Mouse (Mus musculus) kidney, adult 2 months (tissue): ENCODE measurements around the gene Kcnab1. TPM values are rescaled to one million over a fixed set of nuclear protein-coding genes. Genes with fewer than 3 reads are reported as not detected.

ENCODE experiments used
- DNase-seq: peaks from one replicate; pipeline ENCODE4 v3.0.0; 2021
- H3K27ac ChIP-seq: fragments of 200-500 bp; 2 replicates; pipeline ENCODE4 v1.5.1; 2012; ENCODE audit warnings: low read depth, low read length, control low read depth, inconsistent platforms; ENCODE audit not compliant: insufficient read depth
- H3K27me3 ChIP-seq: fragments of 200-500 bp; replicated peaks from 2 replicates; pipeline ENCODE4 v1.6.1; 2012; ENCODE audit warnings: mild to moderate bottlenecking, moderate library complexity, low read length, inconsistent platforms; ENCODE audit not compliant: control insufficient read depth, insufficient read depth
- H3K36me3 ChIP-seq: fragments of 200-500 bp; 2 replicates; pipeline ENCODE4 v1.6.1; 2012; ENCODE audit warnings: mild to moderate bottlenecking, moderate library complexity, low read length, inconsistent platforms; ENCODE audit not compliant: control insufficient read depth, insufficient read depth
- H3K4me1 ChIP-seq: fragments of 200-500 bp; 2 replicates; pipeline ENCODE4 v1.6.1; 2011; ENCODE audit warnings: low read length; ENCODE audit not compliant: control insufficient read depth, insufficient read depth
- H3K4me3 ChIP-seq: fragments of 200-500 bp; 2 replicates; pipeline ENCODE4 v1.5.1; 2011; ENCODE audit warnings: mild to moderate bottlenecking, low read depth, low read length, control low read depth; ENCODE audit not compliant: insufficient read depth
- CTCF ChIP-seq: fragments of 200-500 bp; conservative IDR thresholded peaks from 2 replicates; pipeline ENCODE4 v1.5.1; 2011; ENCODE audit warnings: low read depth, mild to moderate bottlenecking, control low read depth, low read length, moderate library complexity, mixed read lengths; ENCODE audit not compliant: insufficient read depth, insufficient read length
- POLR2A ChIP-seq: fragments of 200-500 bp; IDR thresholded peaks from one replicate; pipeline ENCODE4 v1.6.1; 2011; ENCODE audit warnings: low read depth, low read length, control low read depth
- WGBS: fragments of 180-500 bp; shearing (Covaris S2); methylation state at CpG from one replicate; pipeline ENCODE4 v1.1.7; 2018; 5-methylcytosine and 5-hydroxymethylcytosine counted together
- polyA plus RNA-seq: library from polyadenylated mRNA; depleted of rRNA; stranded (reverse); fragments of >200 nt; gene quantifications from 2 replicates; pipeline ENCODE4 v1.2.3, GENCODE M21; 2012

The Kcnab1 gene
- polyA plus RNA-seq, 1 experiment = 0.59 TPM

DNA sequence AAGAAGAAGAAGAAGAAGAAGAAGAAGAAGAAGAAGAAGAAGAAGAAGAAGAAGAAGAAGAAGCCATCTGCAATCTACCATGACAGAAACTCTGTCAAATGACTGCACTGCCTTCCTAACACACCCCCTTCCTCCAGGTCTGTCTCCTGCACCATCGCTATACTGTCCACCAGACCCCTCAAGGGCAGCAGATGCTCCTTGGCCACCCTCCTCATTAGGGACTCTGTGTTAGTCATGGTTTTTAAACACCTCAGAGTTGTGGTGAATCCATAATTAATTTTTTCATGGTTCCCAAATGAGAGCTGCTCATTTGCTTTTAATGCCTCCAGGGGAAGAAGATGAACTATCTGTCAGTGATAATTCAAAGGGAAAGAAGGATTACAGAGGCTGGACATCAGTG, 121.8 kb downstream of the Kcnab1 start:
- Histone ChIP-seq H3K4me1 (no peaks in the 10 kb centered on the region), H3K4me3 (no peak overlapping the region), H3K36me3 (no peaks in the 10 kb centered on the region), H3K27ac (no peak overlapping the region), H3K27me3 (no peaks in the 10 kb centered on the region)
- 76% methylated on average over 1 of the region's 1 CpGs for WGBS
- TF ChIP-seq POLR2A = no peak
- TF ChIP-seq CTCF = no peak
- DNase-seq = no peak

DNA sequence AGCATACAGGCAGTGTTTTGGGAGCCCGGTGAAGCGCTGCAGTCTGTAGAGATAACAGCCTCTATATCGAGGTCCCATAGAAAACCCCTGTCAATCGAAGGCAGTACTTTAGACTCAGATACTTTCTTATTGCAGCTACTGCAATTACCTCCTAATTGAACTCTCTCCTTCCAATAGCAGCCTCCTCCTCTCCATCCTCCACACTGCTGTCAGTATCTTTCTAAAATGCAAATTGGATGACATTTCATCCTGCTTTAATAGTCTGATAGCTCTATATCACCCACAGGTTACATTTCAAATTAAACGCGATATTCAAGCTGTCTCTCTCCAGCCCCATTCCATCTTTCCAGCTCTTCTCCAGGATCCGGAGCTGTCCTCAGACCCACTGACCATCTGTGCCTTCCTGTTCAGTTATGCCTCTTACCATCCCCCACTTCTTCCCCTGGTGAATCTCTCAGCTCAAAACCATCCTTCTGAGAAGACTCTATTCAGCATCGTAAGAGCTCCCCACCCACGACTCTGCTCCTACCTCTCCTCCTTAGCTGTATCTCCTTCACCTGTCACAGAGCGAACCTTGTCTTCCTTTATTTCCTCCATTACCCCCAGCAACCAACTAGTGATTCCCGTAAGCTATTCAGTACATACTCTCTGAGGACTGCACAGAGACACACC, 122.4 kb downstream of the Kcnab1 start:
- WGBS = 69% methylated on average over 11 of the region's 11 CpGs
- no peak for DNase-seq
- Histone ChIP-seq H3K27ac (no peak overlapping the region), H3K27me3 (no peaks in the 10 kb centered on the region), H3K4me1 (no peaks in the 10 kb centered on the region), H3K36me3 (no peaks in the 10 kb centered on the region), H3K4me3 (no peak overlapping the region)
- TF ChIP-seq CTCF = no peak
- no peak for TF ChIP-seq POLR2A

DNA sequence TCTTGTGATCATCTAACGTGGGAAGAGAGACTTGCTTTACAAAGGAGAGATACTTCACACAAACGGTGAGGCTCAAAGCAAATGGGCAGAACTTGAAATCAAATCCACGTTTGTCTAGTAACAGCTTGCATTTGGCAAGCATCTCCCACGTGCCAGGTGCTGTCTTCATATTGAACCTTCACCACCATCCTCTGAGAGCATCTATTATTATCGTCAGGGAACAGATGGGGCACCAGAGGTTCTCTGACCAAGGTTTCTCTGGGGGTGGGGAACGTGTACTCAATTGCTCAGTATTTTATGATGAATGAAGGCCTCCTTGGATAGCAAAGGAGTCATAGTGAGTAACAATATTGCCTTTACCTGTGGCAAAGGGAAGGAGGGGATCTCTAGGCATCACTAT, 139.8 kb downstream of the Kcnab1 start:
- WGBS = 41% methylated on average over 6 of the region's 6 CpGs

DNA sequence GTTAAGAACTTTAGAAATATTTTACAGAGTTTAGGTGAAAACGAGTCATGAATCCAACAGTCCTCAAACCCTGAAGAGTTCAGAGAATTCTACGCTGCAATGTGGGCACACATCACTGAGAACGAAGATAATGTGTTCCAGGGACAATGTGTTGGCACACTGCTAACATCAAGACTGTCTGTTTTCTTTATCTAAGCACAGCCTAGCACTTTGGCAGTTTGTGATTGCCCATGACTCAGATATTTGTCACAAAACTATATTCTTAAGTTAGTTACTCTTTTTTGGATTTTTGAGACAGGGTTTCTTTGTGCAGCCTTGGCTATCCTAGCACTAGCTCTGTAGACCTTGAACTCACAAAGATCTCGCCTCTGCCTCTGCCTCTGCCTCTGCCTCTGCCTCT, 151.3 kb downstream of the Kcnab1 start:
- Histone ChIP-seq H3K36me3 (no peaks in the 10 kb centered on the region), H3K4me1 (no peaks in the 10 kb centered on the region), H3K4me3 (no peak overlapping the region), H3K27ac (no peak overlapping the region), H3K27me3 (no peaks in the 10 kb centered on the region)
- no peak for DNase-seq
- TF ChIP-seq POLR2A = no peak
- TF ChIP-seq CTCF = no peak
- 82% methylated on average over 4 of the region's 4 CpGs for WGBS

More for the DNA sequence above, 139.8 kb downstream of the Kcnab1 start:
- no peaks in the 10 kb centered on the region for H3K36me3 ChIP-seq
- H3K4me3 ChIP-seq = no peak overlapping the region
- no peak overlapping the region for H3K27ac ChIP-seq
- no peak for TF ChIP-seq CTCF
- no peak for TF ChIP-seq POLR2A
- no peaks in the 10 kb centered on the region for H3K27me3 ChIP-seq
- DNase-seq = no peak
- no peaks in the 10 kb centered on the region for H3K4me1 ChIP-seq

DNA sequence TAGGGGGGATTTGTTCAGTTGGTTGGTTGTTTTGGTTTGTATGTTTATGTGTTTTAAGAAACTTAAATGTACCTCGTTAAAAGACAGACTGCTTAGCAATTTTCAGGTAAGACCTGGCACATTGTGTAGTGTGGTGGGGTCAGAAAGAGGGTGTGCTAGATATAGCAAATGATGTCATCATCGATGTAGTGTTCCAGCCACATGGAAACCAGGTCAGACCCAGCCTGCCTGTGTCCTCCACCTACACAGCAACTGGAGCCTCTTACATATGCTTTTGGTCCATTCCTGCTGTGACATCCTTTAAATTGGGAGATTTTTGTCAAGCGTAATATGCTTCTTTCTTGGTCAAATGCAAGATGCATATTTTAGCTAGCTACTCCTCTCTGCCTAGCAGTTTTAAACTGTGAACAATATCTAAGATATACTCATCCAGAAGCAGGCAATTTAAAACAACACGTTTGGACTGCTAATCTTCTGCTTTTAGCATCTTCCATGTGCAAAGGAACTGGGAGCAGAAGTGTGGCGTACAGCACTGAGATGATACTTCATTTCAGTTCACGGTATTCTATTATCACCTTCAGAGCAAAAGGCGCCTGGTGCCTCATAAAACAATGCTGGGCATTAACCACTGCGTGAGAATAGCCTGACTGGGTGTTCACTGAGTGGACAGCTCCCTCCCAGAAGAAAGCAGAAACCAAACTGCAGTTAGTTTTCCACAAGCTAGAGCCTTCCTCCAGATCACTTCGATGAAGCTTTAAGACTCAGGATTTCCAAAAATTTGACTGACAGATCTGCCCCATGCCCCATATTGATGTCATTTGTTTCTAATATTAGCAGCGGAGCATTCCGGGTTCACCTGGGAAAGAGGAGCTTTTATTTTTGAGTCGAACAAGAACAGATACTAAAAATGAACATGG, 153.6 kb downstream of the Kcnab1 start:
- Histone ChIP-seq H3K27me3 (no peaks in the 10 kb centered on the region), H3K27ac (no peak overlapping the region), H3K4me3 (no peak overlapping the region), H3K36me3 (no peaks in the 10 kb centered on the region), H3K4me1 (no peaks in the 10 kb centered on the region)
- 75% methylated on average over 12 of the region's 12 CpGs for WGBS
- no peak for DNase-seq
- no peak for TF ChIP-seq POLR2A
- no peak for TF ChIP-seq CTCF

DNA sequence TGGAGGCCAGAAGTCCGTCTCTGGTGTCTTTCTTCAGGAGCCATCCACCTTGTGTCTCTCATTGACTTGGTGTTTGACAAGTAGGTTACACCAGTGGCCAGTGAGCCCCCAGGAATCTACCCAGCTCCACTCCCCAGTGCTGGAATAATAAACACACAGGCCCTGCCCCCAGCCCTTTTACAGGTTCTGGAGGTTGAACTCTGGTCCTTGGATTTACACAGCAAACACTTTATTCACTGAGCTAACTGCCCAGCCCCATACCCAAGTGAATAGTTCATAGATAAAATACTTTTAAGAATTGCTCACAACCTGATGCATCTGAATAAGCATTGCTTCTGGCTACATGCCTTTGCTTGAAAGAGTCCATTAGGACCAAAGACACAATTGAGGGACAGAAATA, 164.1 kb downstream of the Kcnab1 start:
- WGBS = 83% methylated on average over 1 of the region's 1 CpGs
- Histone ChIP-seq H3K4me1 (no peaks in the 10 kb centered on the region), H3K36me3 (no peaks in the 10 kb centered on the region), H3K27ac (no peak overlapping the region), H3K27me3 (no peaks in the 10 kb centered on the region), H3K4me3 (no peak overlapping the region)
- no peak for DNase-seq
- TF ChIP-seq POLR2A (no peak), CTCF (no peak)

DNA sequence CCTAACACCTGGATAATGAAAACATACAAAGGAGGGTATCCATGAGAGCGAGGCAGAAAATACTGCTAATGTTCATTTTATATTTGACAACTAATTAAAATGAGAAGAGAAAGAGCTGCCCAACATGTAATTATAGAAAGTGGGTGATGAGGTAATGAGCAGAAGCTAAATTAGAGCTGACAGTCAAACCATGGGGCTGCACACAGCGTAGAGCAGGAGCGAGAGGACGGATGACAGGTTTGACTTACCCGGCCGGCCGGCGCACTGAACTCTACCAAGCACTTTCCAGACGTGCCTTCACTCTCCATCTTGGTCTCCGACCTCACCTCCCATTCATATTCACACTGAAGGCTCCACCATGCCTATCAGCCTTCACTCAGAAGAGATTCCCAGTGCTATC, 168.6 kb downstream of the Kcnab1 start:
- DNase-seq = no peak
- Histone ChIP-seq H3K4me1 (no peaks in the 10 kb centered on the region), H3K27ac (no peak overlapping the region), H3K27me3 (no peaks in the 10 kb centered on the region), H3K4me3 (no peak overlapping the region), H3K36me3 (no peaks in the 10 kb centered on the region)
- WGBS = 82% methylated on average over 10 of the region's 10 CpGs
- no peak for TF ChIP-seq POLR2A
- TF ChIP-seq CTCF = no peak
